Mouse (Mus musculus): ENCODE measurements around the gene Gldc. TPM values are rescaled to one million over a fixed set of nuclear protein-coding genes. Genes with fewer than 3 reads are reported as not detected.

The Gldc gene
- polyA plus RNA-seq, 1 experiment from 2014 or later = 6.6 TPM

GRCm38 (mm10) chr19:30187232-30187631, 12.0 kb upstream of the Gldc start:
- no peaks in the 10 kb centered on the region for H3K27me3 ChIP-seq
- H3K36me3 ChIP-seq = no peaks in the 10 kb centered on the region
- H3K4me3 ChIP-seq (replicated peaks) = no peak overlapping the region
- whole genome bisulfite sequencing = 87% methylated on average over 2 of the region's 2 CpGs
- H3K27ac ChIP-seq (replicated peaks) = no peak overlapping the region
- no peak for ATAC-seq (ENCODE audit: insufficient number of reproducible peaks, low FRiP score, low TSS enrichment, low read depth)
- H3K9me3 ChIP-seq (replicated peaks) = no peaks in the 10 kb centered on the region
- H3K4me2 ChIP-seq (replicated peaks) = no peak overlapping the region
- no peaks in the 10 kb centered on the region for H3K4me1 ChIP-seq
- no peak overlapping the region for H3K9ac ChIP-seq

- Histone ChIP-seq H3K9me3 (replicated peaks) (no peaks in the 10 kb centered on the region), H3K27ac (replicated peaks) (no peak overlapping the region), H3K4me3 (replicated peaks) (no peak overlapping the region), H3K36me3 (no peaks in the 10 kb centered on the region), H3K27me3 (no peaks in the 10 kb centered on the region), H3K9ac (no peak overlapping the region), H3K4me2 (replicated peaks) (no peak overlapping the region), H3K4me1 (no peaks in the 10 kb centered on the region)
- WGBS = 78% methylated on average over 2 of the region's 2 CpGs
- ATAC-seq (ENCODE audit: insufficient number of reproducible peaks, low FRiP score, low TSS enrichment, low read depth) = no peak
These were observed 10.3 kb upstream of the Gldc start for GRCm38 (mm10) chr19:30185536-30185935.

GRCm38 (mm10) chr19:30179979-30180378, 4.8 kb upstream of the Gldc start:
- H3K27ac ChIP-seq (replicated peaks) = 0 out of 2 replicates have a peak overlapping the region, but pooled peaks have one; percentile 28
- no peak overlapping the region for H3K9ac ChIP-seq
- H3K36me3 ChIP-seq = no peaks in the 10 kb centered on the region
- peaks cover 6% of the 10 kb centered on the region; the same call in 1 of the 2 replicates for H3K4me1 ChIP-seq
- ATAC-seq (ENCODE audit: insufficient number of reproducible peaks, low FRiP score, low TSS enrichment, low read depth) = no peak
- H3K4me3 ChIP-seq (replicated peaks) = no peak overlapping the region
- no peak overlapping the region for H3K4me2 ChIP-seq (replicated peaks)
- 75% methylated on average over 1 of the region's 1 CpGs for WGBS
- H3K27me3 ChIP-seq = peaks cover 14% of the 10 kb centered on the region
- H3K9me3 ChIP-seq (replicated peaks) = 0 out of 2 replicates have a peak, but pooled peaks cover 4% of the 10 kb centered on the region

- no peak for ATAC-seq (ENCODE audit: insufficient number of reproducible peaks, low FRiP score, low TSS enrichment, low read depth)
- peaks cover 30% of the 10 kb centered on the region for H3K27me3 ChIP-seq
These were observed 1.1 kb downstream of the Gldc start for GRCm38 (mm10) chr19:30174074-30174670.

GRCm38 (mm10) chr19:30171346-30172055, 3.7 kb downstream of the Gldc start:
- Histone ChIP-seq H3K27ac (replicated peaks) (no peak overlapping the region), H3K9me3 (replicated peaks) (no peaks in the 10 kb centered on the region), H3K9ac (no peak overlapping the region), H3K36me3 (no peaks in the 10 kb centered on the region), H3K4me2 (replicated peaks) (no peak overlapping the region), H3K4me1 (peaks cover 15% of the 10 kb centered on the region), H3K27me3 (peaks cover 29% of the 10 kb centered on the region), H3K4me3 (replicated peaks) (no peak overlapping the region)
- no peak for ATAC-seq (ENCODE audit: insufficient number of reproducible peaks, low FRiP score, low TSS enrichment, low read depth)
- 79% methylated on average over 8 of the region's 8 CpGs for WGBS

More at GRCm38 (mm10) chr19:30174074-30174670, 1.1 kb downstream of the Gldc start:
- no peak overlapping the region for H3K9ac ChIP-seq
- H3K4me2 ChIP-seq (replicated peaks) = peak overlapping the region; percentile 97
- H3K27ac ChIP-seq (replicated peaks) = no peak overlapping the region
- H3K9me3 ChIP-seq (replicated peaks) = 0 out of 2 replicates have a peak, but pooled peaks cover 4% of the 10 kb centered on the region
- peak overlapping the region; percentile 51 for H3K4me3 ChIP-seq (replicated peaks)
- WGBS = 3% methylated on average over 15 of the region's 15 CpGs
- H3K36me3 ChIP-seq = no peaks in the 10 kb centered on the region
- H3K4me1 ChIP-seq = peaks cover 15% of the 10 kb centered on the region

- no peak for ATAC-seq (ENCODE audit: insufficient number of reproducible peaks, low FRiP score, low TSS enrichment, low read depth)
- Histone ChIP-seq H3K36me3 (no peaks in the 10 kb centered on the region), H3K27ac (replicated peaks) (no peak overlapping the region), H3K4me3 (replicated peaks) (no peak overlapping the region), H3K27me3 (peaks cover 19% of the 10 kb centered on the region), H3K9ac (no peak overlapping the region), H3K9me3 (replicated peaks) (no peaks in the 10 kb centered on the region), H3K4me2 (replicated peaks) (no peak overlapping the region), H3K4me1 (peaks cover 12% of the 10 kb centered on the region)
- 69% methylated on average over 6 of the region's 6 CpGs for WGBS
These were observed 4.9 kb downstream of the Gldc start for GRCm38 (mm10) chr19:30170319-30170718.

GRCm38 (mm10) chr19:30166801-30167505, 8.3 kb downstream of the Gldc start:
- Histone ChIP-seq H3K36me3 (no peaks in the 10 kb centered on the region), H3K27me3 (no peaks in the 10 kb centered on the region), H3K9ac (no peak overlapping the region), H3K27ac (replicated peaks) (no peak overlapping the region), H3K4me3 (replicated peaks) (no peak overlapping the region), H3K4me1 (no peaks in the 10 kb centered on the region), H3K4me2 (replicated peaks) (no peak overlapping the region), H3K9me3 (replicated peaks) (no peaks in the 10 kb centered on the region)
- no peak for ATAC-seq (ENCODE audit: insufficient number of reproducible peaks, low FRiP score, low TSS enrichment, low read depth)
- 89% methylated on average over 20 of the region's 20 CpGs for WGBS

- ATAC-seq (ENCODE audit: insufficient number of reproducible peaks, low FRiP score, low TSS enrichment, low read depth) = no peak
- WGBS = 76% methylated on average over 2 of the region's 2 CpGs
These were observed 11.0 kb downstream of the Gldc start for GRCm38 (mm10) chr19:30164228-30164627.

GRCm38 (mm10) chr19:30162808-30163207, 12.4 kb downstream of the Gldc start:
- Histone ChIP-seq H3K4me3 (replicated peaks) (no peak overlapping the region), H3K27ac (replicated peaks) (no peak overlapping the region), H3K9me3 (replicated peaks) (no peaks in the 10 kb centered on the region), H3K27me3 (no peaks in the 10 kb centered on the region), H3K36me3 (no peaks in the 10 kb centered on the region), H3K9ac (no peak overlapping the region), H3K4me2 (replicated peaks) (no peak overlapping the region), H3K4me1 (no peaks in the 10 kb centered on the region)
- 86% methylated on average over 5 of the region's 5 CpGs for WGBS
- no peak for ATAC-seq (ENCODE audit: insufficient number of reproducible peaks, low FRiP score, low TSS enrichment, low read depth)

More at GRCm38 (mm10) chr19:30164228-30164627, 11.0 kb downstream of the Gldc start:
- Histone ChIP-seq H3K27me3 (no peaks in the 10 kb centered on the region), H3K4me1 (no peaks in the 10 kb centered on the region), H3K4me2 (replicated peaks) (no peak overlapping the region), H3K27ac (replicated peaks) (no peak overlapping the region), H3K9me3 (replicated peaks) (no peaks in the 10 kb centered on the region), H3K4me3 (replicated peaks) (no peak overlapping the region), H3K36me3 (no peaks in the 10 kb centered on the region), H3K9ac (no peak overlapping the region)

GRCm38 (mm10) chr19:30160021-30160420, 15.2 kb downstream of the Gldc start:
- no peak overlapping the region for H3K4me3 ChIP-seq (replicated peaks)
- no peaks in the 10 kb centered on the region for H3K36me3 ChIP-seq
- no peak overlapping the region for H3K9ac ChIP-seq
- 61% methylated on average over 2 of the region's 2 CpGs for WGBS
- H3K4me1 ChIP-seq = no peaks in the 10 kb centered on the region
- no peaks in the 10 kb centered on the region for H3K27me3 ChIP-seq
- no peak for ATAC-seq (ENCODE audit: insufficient number of reproducible peaks, low FRiP score, low TSS enrichment, low read depth)
- no peak overlapping the region for H3K27ac ChIP-seq (replicated peaks)
- H3K9me3 ChIP-seq (replicated peaks) = no peaks in the 10 kb centered on the region
- no peak overlapping the region for H3K4me2 ChIP-seq (replicated peaks)

- H3K27ac ChIP-seq (replicated peaks) = no peak overlapping the region
- no peaks in the 10 kb centered on the region for H3K27me3 ChIP-seq
- WGBS = 83% methylated on average over 4 of the region's 4 CpGs
- H3K9ac ChIP-seq = no peak overlapping the region
- H3K4me2 ChIP-seq (replicated peaks) = no peak overlapping the region
- no peaks in the 10 kb centered on the region for H3K4me1 ChIP-seq
- H3K4me3 ChIP-seq (replicated peaks) = no peak overlapping the region
- H3K36me3 ChIP-seq = no peaks in the 10 kb centered on the region
- ATAC-seq (ENCODE audit: insufficient number of reproducible peaks, low FRiP score, low TSS enrichment, low read depth) = no peak
- H3K9me3 ChIP-seq (replicated peaks) = no peaks in the 10 kb centered on the region
These were observed 17.0 kb downstream of the Gldc start for GRCm38 (mm10) chr19:30158189-30158588.
